Mouse (Mus musculus): Measurements from ENCODE around the gene Ccdc57. TPM values are rescaled to one million over a fixed set of nuclear protein-coding genes. Genes with fewer than 3 reads are reported as not detected.
A peak's percentile ranks its signal among the peaks of the same experiment; 100 is the strongest.

Gene Ccdc57
- polyA plus RNA-seq, 1 experiment from 2014 or later = 5.9 TPM

DNA sequence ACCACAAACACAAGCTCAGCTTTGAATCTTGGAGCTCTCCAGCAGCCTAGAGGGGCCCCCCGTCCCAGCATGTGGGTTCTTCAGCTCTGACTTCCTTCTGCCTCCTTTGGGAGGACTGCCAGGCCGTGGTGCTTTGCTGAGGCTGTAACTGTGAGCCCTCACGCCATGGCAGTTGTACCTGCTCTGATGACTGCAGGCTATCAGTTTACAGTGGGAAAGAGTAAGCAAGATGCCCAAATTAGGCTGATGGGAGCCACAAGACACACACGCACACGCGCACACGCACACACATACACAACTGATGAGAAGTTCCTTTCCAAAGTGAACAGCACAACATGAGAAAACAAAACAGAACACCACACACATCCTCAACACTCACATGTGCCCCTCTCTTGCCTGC is 30.2 kb upstream of the Ccdc57 start:
- 89% methylated on average over 7 of the region's 7 CpGs for WGBS
- Histone ChIP-seq H3K36me3 (peaks cover 83% of the 10 kb centered on the region), H3K27ac (replicated peaks) (no peak overlapping the region), H3K9me3 (replicated peaks) (no peaks in the 10 kb centered on the region), H3K27me3 (replicated peaks) (no peaks in the 10 kb centered on the region), H3K4me3 (replicated peaks) (no peak overlapping the region), H3K4me2 (no peak overlapping the region), H3K9ac (replicated peaks) (no peak overlapping the region), H3K4me1 (0 out of 2 replicates have a peak, but pooled peaks cover 13% of the 10 kb centered on the region)
- ATAC-seq (ENCODE audit: low FRiP score) = no peak

GRCm38 (mm10) chr11:120962050-120962771 is 29.5 kb upstream of the Ccdc57 start:
- Histone ChIP-seq H3K4me3 (replicated peaks) (no peak overlapping the region), H3K9me3 (replicated peaks) (no peaks in the 10 kb centered on the region), H3K4me1 (0 out of 2 replicates have a peak, but pooled peaks cover 13% of the 10 kb centered on the region), H3K27ac (replicated peaks) (no peak overlapping the region), H3K27me3 (replicated peaks) (no peaks in the 10 kb centered on the region), H3K9ac (replicated peaks) (no peak overlapping the region), H3K36me3 (peaks cover 82% of the 10 kb centered on the region), H3K4me2 (no peak overlapping the region)
- 94% methylated on average over 13 of the region's 13 CpGs for WGBS
- ATAC-seq (ENCODE audit: low FRiP score) = no peak

- ATAC-seq (ENCODE audit: low FRiP score) = no peak
- no peak overlapping the region for H3K4me2 ChIP-seq
- no peaks in the 10 kb centered on the region for H3K9me3 ChIP-seq (replicated peaks)
- no peaks in the 10 kb centered on the region for H3K27me3 ChIP-seq (replicated peaks)
- peaks cover 82% of the 10 kb centered on the region for H3K36me3 ChIP-seq
- 0 out of 2 replicates have a peak, but pooled peaks cover 13% of the 10 kb centered on the region for H3K4me1 ChIP-seq
- 91% methylated on average over 7 of the region's 7 CpGs for WGBS
- H3K4me3 ChIP-seq (replicated peaks) = no peak overlapping the region
- H3K27ac ChIP-seq (replicated peaks) = no peak overlapping the region
- no peak overlapping the region for H3K9ac ChIP-seq (replicated peaks)
Observed at GRCm38 (mm10) chr11:120961594-120961993, 28.9 kb upstream of the Ccdc57 start.

GRCm38 (mm10) chr11:120960248-120960647 is 27.6 kb upstream of the Ccdc57 start:
- no peak overlapping the region for H3K4me2 ChIP-seq
- H3K4me1 ChIP-seq = 0 out of 2 replicates have a peak, but pooled peaks cover 7% of the 10 kb centered on the region
- ATAC-seq (ENCODE audit: low FRiP score) = no peak
- H3K4me3 ChIP-seq (replicated peaks) = no peak overlapping the region
- no peaks in the 10 kb centered on the region for H3K9me3 ChIP-seq (replicated peaks)
- peaks cover 78% of the 10 kb centered on the region for H3K36me3 ChIP-seq
- WGBS = 67% methylated on average over 1 of the region's 1 CpGs
- H3K9ac ChIP-seq (replicated peaks) = no peak overlapping the region
- no peaks in the 10 kb centered on the region for H3K27me3 ChIP-seq (replicated peaks)
- no peak overlapping the region for H3K27ac ChIP-seq (replicated peaks)

DNA sequence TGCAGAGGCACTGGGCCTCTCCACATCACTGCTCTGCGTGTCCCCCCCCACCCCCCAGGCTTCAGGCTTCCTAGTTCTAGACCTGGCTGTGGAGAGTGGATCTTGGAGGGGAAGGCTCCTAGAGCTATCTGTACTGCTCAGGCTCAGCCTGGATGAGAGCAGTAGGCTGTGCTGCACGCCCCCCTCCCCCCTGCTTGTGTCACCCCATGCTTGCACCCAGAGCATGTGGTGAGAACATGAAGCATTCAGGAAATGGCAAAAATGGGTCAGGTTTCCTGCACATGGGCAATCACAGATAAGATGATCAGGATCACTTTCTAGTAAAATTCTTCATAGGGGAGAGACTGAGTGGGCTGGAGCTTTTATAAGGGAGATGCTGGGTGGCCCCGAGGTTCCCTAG is 26.9 kb upstream of the Ccdc57 start:
- H3K36me3 ChIP-seq = peaks cover 72% of the 10 kb centered on the region
- no peak for ATAC-seq (ENCODE audit: low FRiP score)

GRCm38 (mm10) chr11:120959066-120959465 is 26.4 kb upstream of the Ccdc57 start:
- Histone ChIP-seq H3K27ac (replicated peaks) (no peak overlapping the region), H3K9me3 (replicated peaks) (no peaks in the 10 kb centered on the region), H3K27me3 (replicated peaks) (no peaks in the 10 kb centered on the region), H3K4me1 (no peaks in the 10 kb centered on the region), H3K9ac (replicated peaks) (no peak overlapping the region), H3K4me3 (replicated peaks) (no peak overlapping the region), H3K4me2 (no peak overlapping the region), H3K36me3 (peaks cover 67% of the 10 kb centered on the region)
- WGBS = 92% methylated on average over 18 of the region's 18 CpGs
- ATAC-seq (ENCODE audit: low FRiP score) = no peak

More for the DNA sequence above, 26.9 kb upstream of the Ccdc57 start:
- Histone ChIP-seq H3K27ac (replicated peaks) (no peak overlapping the region), H3K4me3 (replicated peaks) (no peak overlapping the region), H3K9ac (replicated peaks) (no peak overlapping the region), H3K27me3 (replicated peaks) (no peaks in the 10 kb centered on the region), H3K9me3 (replicated peaks) (no peaks in the 10 kb centered on the region), H3K4me2 (no peak overlapping the region), H3K4me1 (0 out of 2 replicates have a peak, but pooled peaks cover under 1% of the 10 kb centered on the region)
- 88% methylated on average over 3 of the region's 3 CpGs for WGBS

GRCm38 (mm10) chr11:120957731-120958257 is 25.1 kb upstream of the Ccdc57 start:
- Histone ChIP-seq H3K4me3 (replicated peaks) (no peak overlapping the region), H3K4me2 (no peak overlapping the region), H3K27ac (replicated peaks) (no peak overlapping the region), H3K27me3 (replicated peaks) (no peaks in the 10 kb centered on the region), H3K9me3 (replicated peaks) (no peaks in the 10 kb centered on the region), H3K9ac (replicated peaks) (no peak overlapping the region), H3K36me3 (peaks cover 54% of the 10 kb centered on the region), H3K4me1 (no peaks in the 10 kb centered on the region)
- WGBS = 80% methylated on average over 15 of the region's 15 CpGs
- no peak for ATAC-seq (ENCODE audit: low FRiP score)

GRCm38 (mm10) chr11:120957052-120957451 is 24.4 kb upstream of the Ccdc57 start:
- ATAC-seq (ENCODE audit: low FRiP score) = no peak
- no peak overlapping the region for H3K4me2 ChIP-seq
- no peaks in the 10 kb centered on the region for H3K9me3 ChIP-seq (replicated peaks)
- no peak overlapping the region for H3K27ac ChIP-seq (replicated peaks)
- H3K4me1 ChIP-seq = peaks cover 2% of the 10 kb centered on the region; the same call in 1 of the 2 replicates
- 83% methylated on average over 8 of the region's 8 CpGs for WGBS
- H3K27me3 ChIP-seq (replicated peaks) = no peaks in the 10 kb centered on the region
- peaks cover 47% of the 10 kb centered on the region for H3K36me3 ChIP-seq
- no peak overlapping the region for H3K4me3 ChIP-seq (replicated peaks)
- H3K9ac ChIP-seq (replicated peaks) = no peak overlapping the region

- Histone ChIP-seq H3K4me2 (no peak overlapping the region), H3K9ac (replicated peaks) (no peak overlapping the region), H3K4me1 (peaks cover 15% of the 10 kb centered on the region), H3K4me3 (replicated peaks) (no peak overlapping the region), H3K9me3 (replicated peaks) (no peaks in the 10 kb centered on the region), H3K27ac (replicated peaks) (no peak overlapping the region; the same call in 1 of the 2 replicates), H3K36me3 (peaks cover 35% of the 10 kb centered on the region), H3K27me3 (replicated peaks) (peaks cover under 1% of the 10 kb centered on the region; the same call in 1 of the 2 replicates)
- no peak for ATAC-seq (ENCODE audit: low FRiP score)
- 92% methylated on average over 8 of the region's 8 CpGs for WGBS
Observed at GRCm38 (mm10) chr11:120955701-120956100, 23.0 kb upstream of the Ccdc57 start.

DNA sequence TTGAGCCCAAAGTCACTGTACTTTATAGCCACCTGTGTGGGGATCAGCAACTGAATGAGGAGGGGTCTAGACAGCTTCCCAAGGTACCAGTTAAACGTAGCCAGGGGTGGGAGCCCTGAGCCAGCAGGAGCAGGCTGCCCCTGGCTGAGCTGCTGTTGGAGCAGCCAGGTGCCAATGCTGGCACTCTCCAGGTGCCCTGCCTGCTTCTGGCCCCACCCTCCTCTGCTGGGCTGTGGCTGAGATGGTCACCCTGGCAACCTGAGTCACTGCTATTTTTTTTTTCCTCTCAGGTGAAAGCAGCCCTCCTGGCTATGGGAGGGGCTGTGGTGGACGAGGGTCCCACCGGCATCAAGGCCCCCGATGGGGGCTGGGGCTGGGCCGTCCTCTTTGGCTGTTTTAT is 22.3 kb upstream of the Ccdc57 start:
- H3K27me3 ChIP-seq (replicated peaks) = peaks cover 8% of the 10 kb centered on the region
- 90% methylated on average over 5 of the region's 5 CpGs for WGBS
- H3K4me2 ChIP-seq = no peak overlapping the region
- H3K4me1 ChIP-seq = peaks cover 23% of the 10 kb centered on the region
- no peak overlapping the region for H3K9ac ChIP-seq (replicated peaks)
- H3K27ac ChIP-seq (replicated peaks) = no peak overlapping the region
- H3K36me3 ChIP-seq = peaks cover 29% of the 10 kb centered on the region
- no peak for ATAC-seq (ENCODE audit: low FRiP score)
- no peaks in the 10 kb centered on the region for H3K9me3 ChIP-seq (replicated peaks)
- no peak overlapping the region for H3K4me3 ChIP-seq (replicated peaks)

- Histone ChIP-seq H3K27ac (replicated peaks) (no peak overlapping the region), H3K36me3 (peaks cover 14% of the 10 kb centered on the region), H3K4me3 (replicated peaks) (no peak overlapping the region), H3K27me3 (replicated peaks) (peaks cover 35% of the 10 kb centered on the region), H3K4me1 (peaks cover 39% of the 10 kb centered on the region), H3K9me3 (replicated peaks) (no peaks in the 10 kb centered on the region), H3K9ac (replicated peaks) (no peak overlapping the region), H3K4me2 (peak overlapping the region; percentile 72)
- ATAC-seq (ENCODE audit: low FRiP score) = no peak
- WGBS = 82% methylated on average over 9 of the region's 9 CpGs
Observed at GRCm38 (mm10) chr11:120951731-120952730, 19.4 kb upstream of the Ccdc57 start.

All from neural tube, embryonic 15.5 days (tissue).